ENCODE assay signal across 12 mouse cellular contexts in genomic region chr17:90452770-90453169, GRCm38 (mm10).
DNase-seq lines count a peak whose midpoint lies in the region; ATAC-seq and TF ChIP-seq lines count a peak whose summit lies in the region.
"Had no signal": no experiment of that assay in that cellular context is flagged by ENCODE, and none has a peak within 500 bp of the region (broad histone marks: within the 10 kb centered on the region; RNA-seq: fewer than 3 reads in every experiment).

No protein-coding gene starts in this region.

- no peak overlapping the region for H3K4me2 ChIP-seq in heart, postnatal 0 days (ENCODE audit: low read depth, low read length)
- peak overlapping the region; percentile 69 for H3K4me2 ChIP-seq in forebrain, embryonic 14.5 days (ENCODE audit: low read length)

- H3K4me1 ChIP-seq in heart, postnatal 0 days (ENCODE audit: control insufficient read depth, insufficient read depth), result 0 out of 2 replicates have a peak, but pooled peaks cover 4% of the 10 kb centered on the region
- H3K4me1 ChIP-seq in forebrain, embryonic 14.5 days (ENCODE audit: control insufficient read depth, insufficient read depth, low read length), result no peaks in the 10 kb centered on the region; the same call in 1 of the 2 replicates

- no peak overlapping the region for H3K27ac ChIP-seq in heart, postnatal 0 days (ENCODE audit: low read depth)
- H3K27ac ChIP-seq in forebrain, embryonic 14.5 days (ENCODE audit: low read depth, low read length), result no peak overlapping the region

- no peak for DNase-seq in heart, postnatal 0 days (ENCODE audit: low spot score)
- no peak for DNase-seq in heart, adult 9 months (ENCODE audit: low spot score in 2 of 2)
- DNase-seq in brain, adult 2 months (ENCODE audit: low read depth, low spot score), result peak; percentile 73
- peak; percentile 57 for DNase-seq in forebrain, embryonic 14.5 days (ENCODE audit: low spot score)
- DNase-seq in left cerebral cortex, postnatal 4 days, result peak; percentile 25
- DNase-seq in kidney, adult 9 months, result no peak
- no peak for DNase-seq in gastrocnemius, postnatal 4 days (ENCODE audit: low spot score in 2 of 2)
- no peak for DNase-seq in urinary bladder, adult 18-20 months (ENCODE audit: low spot score in 2 of 2)
- DNase-seq: adrenal gland, adult 8-10 months; B cell, adult 2 months; heart, postnatal 36 days; thymus, postnatal 14 days had no signal

- no peak overlapping the region for H3K9ac ChIP-seq in heart, postnatal 0 days (replicated peaks; ENCODE audit: low read depth, low read length)
- H3K9ac ChIP-seq in forebrain, embryonic 14.5 days (ENCODE audit: low read length), result peak overlapping the region; percentile 53

- no peak for ATAC-seq in heart, postnatal 0 days (ENCODE audit: insufficient read depth, low read depth)
- ATAC-seq in forebrain, embryonic 14.5 days, result no peak; the same call in 1 of the 2 replicates

- WGBS in heart, postnatal 0 days, result 63% methylated on average over 2 of the region's 2 CpGs
- 64% methylated on average over 2 of the region's 2 CpGs for WGBS in forebrain, embryonic 14.5 days

- 0 out of 2 replicates have a peak, but pooled peaks have one; percentile 10 for TF ChIP-seq CTCF in heart, postnatal 0 days (IDR thresholded peaks at IDR 0.05; ENCODE audit: low read depth)

- no peak overlapping the region for H3K4me3 ChIP-seq in heart, postnatal 0 days (ENCODE audit: low read depth, low read length)
- peak overlapping the region; percentile 64 for H3K4me3 ChIP-seq in forebrain, embryonic 14.5 days (ENCODE audit: low read depth, low read length)

- no peaks in the 10 kb centered on the region for H3K36me3 ChIP-seq in heart, postnatal 0 days (replicated peaks; ENCODE audit: control insufficient read depth, insufficient read depth, low read length)
- no peaks in the 10 kb centered on the region for H3K36me3 ChIP-seq in forebrain, embryonic 14.5 days (ENCODE audit: control insufficient read depth, insufficient read depth, low read length)

- H3K9me3 ChIP-seq in heart, postnatal 0 days (replicated peaks; ENCODE audit: control insufficient read depth, low read length), result no peaks in the 10 kb centered on the region
- no peaks in the 10 kb centered on the region for H3K9me3 ChIP-seq in forebrain, embryonic 14.5 days (replicated peaks; ENCODE audit: control insufficient read depth, low read length)

- H3K27me3 ChIP-seq in heart, postnatal 0 days (ENCODE audit: control insufficient read depth, insufficient read depth, low read length), result peaks cover 37% of the 10 kb centered on the region
- H3K27me3 ChIP-seq in forebrain, embryonic 14.5 days (replicated peaks; ENCODE audit: control insufficient read depth, insufficient read depth, low read length), result no peaks in the 10 kb centered on the region

- intact Hi-C loops in left cerebral cortex, postnatal 4 days (cut with DNase I), result loop anchor here (10.0 kb wide), 1 partner anchor 132 kb away; no protein-coding TSS in a partner anchor

- TF ChIP-seq EP300 in heart, postnatal 0 days (IDR thresholded peaks at IDR 0.05; ENCODE audit: low read depth), result no peak

Comparison
In these comparisons a context has a peak if more than half of its experiments do, and no peak if none do; other contexts are left out.
1. DNase-seq: peak in brain, adult 2 months (single experiment), forebrain, embryonic 14.5 days (single experiment) and left cerebral cortex, postnatal 4 days (single experiment); none in heart, postnatal 0 days (single experiment), heart, adult 9 months (0 of 2), kidney, adult 9 months (single experiment), gastrocnemius, postnatal 4 days (0 of 2) and urinary bladder, adult 18-20 months (0 of 2).